Mouse (Mus musculus): ENCODE results near the gene Zc3h7a. TPM values are rescaled to one million over a fixed set of nuclear protein-coding genes. Genes with fewer than 3 reads are reported as not detected.

The Zc3h7a gene
- total RNA-seq, 2 experiments from 2014 or later, result 54.2 to 68.5 TPM

DNA sequence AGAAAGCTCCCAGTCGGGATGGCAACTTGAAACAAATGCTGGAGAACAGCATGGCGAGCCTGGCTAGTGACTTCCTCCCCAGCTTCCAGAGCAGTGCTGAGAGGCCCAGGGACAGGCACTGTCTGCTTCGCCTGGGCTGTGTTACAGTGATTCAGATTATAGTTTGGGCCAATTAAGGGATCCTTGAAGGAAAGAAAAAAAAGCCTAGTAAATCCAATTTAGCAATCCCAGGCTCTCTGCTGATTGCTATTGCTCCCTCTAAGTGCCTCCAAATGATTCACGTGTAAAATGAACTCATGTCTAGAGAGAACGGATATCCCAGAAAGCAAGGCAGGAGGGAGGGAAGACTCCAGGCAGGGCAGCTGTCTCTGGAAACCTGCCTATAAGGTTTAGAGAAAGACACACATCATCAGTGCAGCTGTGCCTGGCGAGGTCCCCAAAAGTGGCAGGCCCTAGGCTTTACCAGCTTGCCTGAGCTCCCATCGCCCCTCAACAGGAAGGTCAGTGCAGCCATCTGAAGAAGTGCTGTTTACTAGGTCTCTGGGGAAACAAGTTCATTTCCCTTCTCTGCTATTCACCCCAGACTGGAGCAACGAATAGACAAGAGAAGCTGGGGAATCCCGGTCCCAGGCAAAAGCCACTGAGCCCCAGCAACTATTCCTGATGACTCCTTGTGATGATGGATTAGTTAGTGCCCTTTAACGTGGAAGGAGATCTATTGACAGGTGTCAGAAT, 85.2 kb downstream of the Zc3h7a start:
- intact Hi-C loops (cut with DNase I), result no loop called here
- no peak for DNase-seq (ENCODE audit: low spot score in 2 of 2)

DNA sequence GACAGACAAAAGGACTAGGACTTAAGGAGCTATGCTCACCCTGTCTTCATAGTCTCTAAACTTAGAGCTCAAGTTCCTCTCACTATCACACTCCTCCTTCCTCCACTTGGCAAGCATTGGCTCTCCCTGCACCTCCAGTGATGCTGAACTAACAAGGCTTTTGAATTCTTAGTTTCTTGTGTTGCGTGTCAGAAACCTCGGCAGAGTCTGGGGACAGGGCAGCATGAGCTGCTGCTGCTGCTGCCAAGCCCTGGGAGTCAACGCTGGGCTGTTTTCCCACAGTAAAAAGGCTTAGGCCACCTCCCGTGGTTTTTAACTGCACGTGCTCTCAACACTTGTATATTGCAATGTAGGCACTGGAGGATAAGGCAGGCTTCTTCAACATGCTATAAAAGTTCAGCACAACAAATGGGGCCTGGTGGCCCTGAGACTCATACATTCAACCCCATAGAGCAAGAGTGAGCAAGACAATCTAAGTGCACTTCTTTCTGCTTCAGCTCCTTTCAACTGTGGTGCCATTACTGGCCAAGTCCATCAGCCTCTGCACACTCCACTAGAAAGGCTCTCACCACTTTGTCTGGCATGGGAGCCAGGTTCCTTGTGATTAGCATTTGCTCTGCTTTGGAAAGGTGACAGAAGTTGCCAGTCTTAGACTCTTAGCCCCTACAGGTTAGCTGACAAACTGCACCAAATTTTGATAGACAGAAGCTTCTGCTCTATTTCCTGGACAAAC, 89.2 kb downstream of the Zc3h7a start:
- DNase-seq (ENCODE audit: low spot score in 2 of 2), result no peak
- intact Hi-C loops (cut with DNase I), result no loop called here

Small RNA genes lying within 50 kb of the gene (microRNA-seq; reads per million reads assigned to microRNA genes)
- gene Gm23935, result 16.5 to 19.8 reads per million in 2 experiments

Other genes with a start within 250 kb of the Zc3h7a start
- 100 to 1,000 TPM; 180 to 190 TPM for gene Snn, start 115.4 kb downstream of the Zc3h7a start, total RNA-seq (2021)
- 10 to 100 TPM in 1 of 2 experiments, 1 to 10 TPM in 1; 8.0 to 10.0 TPM for gene Litaf, start 110.2 kb downstream of the Zc3h7a start, total RNA-seq (2021)
- 10 to 100 TPM; 35.0 to 37.1 TPM for gene Txndc11, start 41.7 kb downstream of the Zc3h7a start, total RNA-seq (2021)
- 10 to 100 TPM; 49.1 to 53.8 TPM for gene Rsl1d1, start 26.9 kb upstream of the Zc3h7a start, total RNA-seq (2021)
- gene Gspt1, start 77.9 kb upstream of the Zc3h7a start, total RNA-seq (2021), result 10 to 100 TPM; 83.9 to 86.9 TPM
- gene Tnfrsf17, start 137.4 kb upstream of the Zc3h7a start, total RNA-seq (2021), result not detected
- 10 to 100 TPM; 21.5 to 29.5 TPM for gene Snx29, start 146.5 kb upstream of the Zc3h7a start, total RNA-seq (2021)